ENCODE assay signal across 8 mouse cellular contexts in genomic region chr17:27203358-27204074, GRCm38 (mm10). TPM values are rescaled to one million over a fixed set of nuclear protein-coding genes. Genes with fewer than 3 reads are reported as not detected.
DNase-seq lines count a peak whose midpoint lies in the region; ATAC-seq and TF ChIP-seq lines count a peak whose summit lies in the region.

No protein-coding gene starts in this region.

- H3K9me3 ChIP-seq in heart, embryonic 10.5 days: no peaks in the 10 kb centered on the region
- no peaks in the 10 kb centered on the region for H3K9me3 ChIP-seq in kidney, postnatal 0 days (replicated peaks; ENCODE audit: low read length)
- peaks cover 4% of the 10 kb centered on the region; the same call in 1 of the 2 replicates for H3K9me3 ChIP-seq in midbrain, embryonic 10.5 days (replicated peaks)

- no peaks in the 10 kb centered on the region for H3K27me3 ChIP-seq in heart, embryonic 10.5 days (ENCODE audit: insufficient read depth, poor library complexity, severe bottlenecking)
- H3K27me3 ChIP-seq in kidney, postnatal 0 days (ENCODE audit: insufficient read depth, low read length): no peaks in the 10 kb centered on the region
- 0 out of 2 replicates have a peak, but pooled peaks cover 9% of the 10 kb centered on the region for H3K27me3 ChIP-seq in midbrain, embryonic 10.5 days (ENCODE audit: low read depth, poor library complexity, severe bottlenecking)

- H3K9ac ChIP-seq in kidney, postnatal 0 days (ENCODE audit: low read depth, low read length): peak overlapping the region; percentile 95

- peak overlapping the region; percentile 68 for H3K4me2 ChIP-seq in kidney, postnatal 0 days (ENCODE audit: low read length)

- peaks cover 29% of the 10 kb centered on the region for H3K4me1 ChIP-seq in heart, embryonic 10.5 days
- H3K4me1 ChIP-seq in kidney, postnatal 0 days (replicated peaks; ENCODE audit: insufficient read depth, low read length): peaks cover 17% of the 10 kb centered on the region
- H3K4me1 ChIP-seq in midbrain, embryonic 10.5 days: peaks cover 51% of the 10 kb centered on the region

- peak; percentile 71 for DNase-seq in 3134 (ENCODE audit: extremely low read depth, insufficient read length, low spot score)
- DNase-seq in cerebellum, adult 9-11 months: peak; percentile 65
- no peak for DNase-seq in heart, embryonic 10.5 days (ENCODE audit: low spot score)
- DNase-seq in kidney, postnatal 0 days (ENCODE audit: low spot score): peak; percentile 34
- peak; percentile 62 for DNase-seq in midbrain, embryonic 10.5 days (ENCODE audit: low spot score)
- DNase-seq in thymus, postnatal 36 days: peak; percentile 42 to 47
- DNase-seq in right cerebral cortex, adult 18-20 months: no peak

- ATAC-seq in CD4-positive, CD25-positive, alpha-beta regulatory T cell, adult 4 months: peak; percentile 43
- ATAC-seq in kidney, postnatal 0 days (replicated peaks; ENCODE audit: low FRiP score, low read depth): peak; percentile 65

- H3K27ac ChIP-seq in heart, embryonic 10.5 days: peak overlapping the region; percentile 98
- peak overlapping the region; percentile 96 for H3K27ac ChIP-seq in kidney, postnatal 0 days
- peak overlapping the region; percentile 97 for H3K27ac ChIP-seq in midbrain, embryonic 10.5 days (replicated peaks)

- peaks cover 38% of the 10 kb centered on the region for H3K36me3 ChIP-seq in heart, embryonic 10.5 days
- H3K36me3 ChIP-seq in kidney, postnatal 0 days (ENCODE audit: insufficient read depth, low read length): peaks cover 18% of the 10 kb centered on the region
- peaks cover 41% of the 10 kb centered on the region for H3K36me3 ChIP-seq in midbrain, embryonic 10.5 days

- under 1% methylated on average over 74 of the region's 74 CpGs for WGBS in heart, embryonic 10.5 days
- 2% methylated on average over 38 of the region's 74 CpGs for WGBS in kidney, postnatal 0 days
- under 1% methylated on average over 71 of the region's 74 CpGs for WGBS in midbrain, embryonic 10.5 days

- no peak for TF ChIP-seq CTCF in kidney, postnatal 0 days (IDR thresholded peaks at IDR 0.05; ENCODE audit: low read depth)

- H3K4me3 ChIP-seq in heart, embryonic 10.5 days: peak overlapping the region; percentile 97
- peak overlapping the region; percentile 77 for H3K4me3 ChIP-seq in kidney, postnatal 0 days (replicated peaks; ENCODE audit: low read depth, low read length)
- H3K4me3 ChIP-seq in midbrain, embryonic 10.5 days: peak overlapping the region; percentile 96

RNA-seq across cellular contexts. Expression of gene Lemd2, which starts 0.8 kb away (rescaled TPM):
- 10 to 100 TPM; 10.7 to 11.4 TPM for polyA plus RNA-seq in CD4-positive, CD25-positive, alpha-beta regulatory T cell, adult 4 months (2017; shearing (Covaris generic))
- polyA plus RNA-seq in heart, embryonic 10.5 days (2016; fragmentation: Nextera tagmentation; extraction: Ambion mirVana): 11.1 and 14.4 TPM in 2 replicates
- polyA plus RNA-seq in kidney, postnatal 0 days (2015; fragmentation: Nextera tagmentation; extraction: Ambion mirVana): 14.0 and 18.0 TPM in 2 replicates
- 16.4 and 20.8 TPM in 2 replicates for polyA plus RNA-seq in midbrain, embryonic 10.5 days (2016; fragmentation: Nextera tagmentation; extraction: Ambion mirVana)

RNA-seq across cellular contexts. Expression of gene Ip6k3, which starts 35.9 kb away (rescaled TPM):
- polyA plus RNA-seq in CD4-positive, CD25-positive, alpha-beta regulatory T cell, adult 4 months (2017; shearing (Covaris generic)): not detected
- 0.05 and 0.10 TPM in 2 replicates for polyA plus RNA-seq in heart, embryonic 10.5 days (2016; fragmentation: Nextera tagmentation; extraction: Ambion mirVana)
- polyA plus RNA-seq in kidney, postnatal 0 days (2015; fragmentation: Nextera tagmentation; extraction: Ambion mirVana): 0.18 and 0.43 TPM in 2 replicates
- 0.29 TPM in 1 of 2 replicates, not detected in the other for polyA plus RNA-seq in midbrain, embryonic 10.5 days (2016; fragmentation: Nextera tagmentation; extraction: Ambion mirVana)

Comparison
In these comparisons a context has a peak if more than half of its experiments do, and no peak if none do; other contexts are left out.
1. DNase-seq: peak in 3134 (single experiment), cerebellum, adult 9-11 months (single experiment), kidney, postnatal 0 days (single experiment), midbrain, embryonic 10.5 days (single experiment) and thymus, postnatal 36 days (2 of 2); none in heart, embryonic 10.5 days (single experiment) and right cerebral cortex, adult 18-20 months (single experiment).
2. Peak in every context shown above with its lines, with median percentiles within 50 percentile points of each other: H3K27ac ChIP-seq and H3K4me3 ChIP-seq.